Mouse (Mus musculus) bone marrow, adult 2 months (tissue): ENCODE results near the gene Gm3404.
"Not testable (repeated sequence)": the region's sequence is repeated elsewhere in the genome, so short reads cannot be mapped to it uniquely, and the experiment has no call there.

Experiments used
- CTCF ChIP-seq: fragments of 200-500 bp; IDR thresholded peaks from 2 replicates; pipeline ENCODE4 v1.5.1; 2011; ENCODE audit warnings: low read length, control low read depth; ENCODE audit not compliant: control insufficient read depth, insufficient read depth
- POLR2A ChIP-seq: fragments of 200-500 bp; IDR thresholded peaks from 2 replicates; pipeline ENCODE4 v1.6.1; 2011; ENCODE audit warnings: low read depth, mild to moderate bottlenecking, control low read depth, low read length, borderline replicate concordance; ENCODE audit not compliant: control insufficient read depth

- not testable (repeated sequence) for TF ChIP-seq POLR2A, CTCF
Observed at GRCm38 (mm10) chr5:146555836-146556235, 30.2 kb downstream of the Gm3404 start, which contains the start of gene Gm3415.
